10 mouse cellular contexts compared by ENCODE assay signal in genomic region chr12:70752911-70753290, GRCm38 (mm10).
DNase-seq lines count a peak whose midpoint lies in the region; ATAC-seq and TF ChIP-seq lines count a peak whose summit lies in the region.
"Had no signal": no experiment of that assay in that cellular context is flagged by ENCODE, and none has a peak within 500 bp of the region (broad histone marks: within the 10 kb centered on the region; RNA-seq: fewer than 3 reads in every experiment).

No protein-coding gene starts in this region.

- peak; percentile 4; the same call in 1 of the 2 replicates for ATAC-seq in stomach, embryonic 14.5 days (ENCODE audit: insufficient number of reproducible peaks, insufficient read depth, low FRiP score, low read depth)
- no peak for ATAC-seq in stomach, postnatal 0 days (ENCODE audit: low FRiP score, low TSS enrichment)
- peak; percentile 69 for ATAC-seq in limb, embryonic 12.5 days (ENCODE audit: insufficient number of reproducible peaks, insufficient read depth, low FRiP score, low TSS enrichment, low read depth)
- ATAC-seq in stomach, embryonic 16.5 days (ENCODE audit: insufficient read depth, low FRiP score): peak; percentile 47; the same call in 1 of the 2 replicates

- no peak for TF ChIP-seq CTCF in heart, adult 2 months (IDR thresholded peaks at IDR 0.05)
- TF ChIP-seq CTCF in stomach, postnatal 0 days (IDR thresholded peaks at IDR 0.05; ENCODE audit: low read depth): no peak

- peak overlapping the region; percentile 48 for H3K27ac ChIP-seq in heart, adult 2 months
- H3K27ac ChIP-seq in stomach, embryonic 14.5 days (ENCODE audit: low read length): 0 out of 2 replicates have a peak overlapping the region, but pooled peaks have one; percentile 1
- no peak overlapping the region for H3K27ac ChIP-seq in stomach, postnatal 0 days (replicated peaks)
- H3K27ac ChIP-seq in limb, embryonic 12.5 days: peak overlapping the region; percentile 94
- peak overlapping the region; percentile 56; the same call in 1 of the 2 replicates for H3K27ac ChIP-seq in stomach, embryonic 16.5 days (ENCODE audit: low read length)

- no peak overlapping the region for H3K9ac ChIP-seq in heart, adult 2 months (ENCODE audit: low read depth, low read length)
- no peak overlapping the region for H3K9ac ChIP-seq in stomach, embryonic 14.5 days (replicated peaks; ENCODE audit: low read depth, low read length)
- no peak overlapping the region for H3K9ac ChIP-seq in stomach, postnatal 0 days (ENCODE audit: low read length)
- no peak overlapping the region for H3K9ac ChIP-seq in limb, embryonic 12.5 days (replicated peaks)
- H3K9ac ChIP-seq in stomach, embryonic 16.5 days (ENCODE audit: low read length): 0 out of 2 replicates have a peak overlapping the region, but pooled peaks have one; percentile 22

- DNase-seq in heart, adult 2 months: no peak
- DNase-seq in heart, postnatal 10 days: no peak
- no peak for DNase-seq in stomach, postnatal 0 days (ENCODE audit: low spot score)
- no peak for DNase-seq in gastrocnemius, adult 8-10 months (ENCODE audit: low spot score in 2 of 2)
- no peak for DNase-seq in embryo, embryonic 10.5 days (ENCODE audit: low spot score)

- H3K79me2 ChIP-seq in heart, adult 2 months (replicated peaks; ENCODE audit: control insufficient read depth, insufficient read depth, low read length): no peaks in the 10 kb centered on the region

- no peaks in the 10 kb centered on the region for H3K9me3 ChIP-seq in stomach, embryonic 14.5 days (ENCODE audit: control insufficient read depth, low read depth, low read length)
- H3K9me3 ChIP-seq in stomach, postnatal 0 days (ENCODE audit: control insufficient read depth, low read length): no peaks in the 10 kb centered on the region
- no peaks in the 10 kb centered on the region for H3K9me3 ChIP-seq in limb, embryonic 12.5 days
- H3K9me3 ChIP-seq in stomach, embryonic 16.5 days (replicated peaks; ENCODE audit: control insufficient read depth, low read length): no peaks in the 10 kb centered on the region
- H3K9me3 ChIP-seq: megakaryocyte, embryonic 14.5 days had no signal

- H3K27me3 ChIP-seq in heart, adult 2 months (ENCODE audit: control insufficient read depth, insufficient read depth, low read length): no peaks in the 10 kb centered on the region
- no peaks in the 10 kb centered on the region for H3K27me3 ChIP-seq in stomach, embryonic 14.5 days (ENCODE audit: control insufficient read depth, insufficient read depth, low read length)
- no peaks in the 10 kb centered on the region for H3K27me3 ChIP-seq in stomach, postnatal 0 days (ENCODE audit: control insufficient read depth, insufficient read depth, low read length)
- no peaks in the 10 kb centered on the region for H3K27me3 ChIP-seq in limb, embryonic 12.5 days
- no peaks in the 10 kb centered on the region for H3K27me3 ChIP-seq in stomach, embryonic 16.5 days (ENCODE audit: control insufficient read depth, insufficient read depth, low read length)

- H3K36me3 ChIP-seq in heart, adult 2 months (ENCODE audit: control insufficient read depth, insufficient read depth, low read length): no peaks in the 10 kb centered on the region
- H3K36me3 ChIP-seq in stomach, embryonic 14.5 days (ENCODE audit: control insufficient read depth, insufficient read depth, low read length): no peaks in the 10 kb centered on the region
- no peaks in the 10 kb centered on the region for H3K36me3 ChIP-seq in stomach, postnatal 0 days (ENCODE audit: control insufficient read depth, insufficient read depth, low read length)
- no peaks in the 10 kb centered on the region for H3K36me3 ChIP-seq in limb, embryonic 12.5 days
- no peaks in the 10 kb centered on the region for H3K36me3 ChIP-seq in stomach, embryonic 16.5 days (ENCODE audit: control insufficient read depth, insufficient read depth, low read length)

- TF ChIP-seq EP300 in heart, adult 2 months (IDR thresholded peaks at IDR 0.05; ENCODE audit: insufficient read depth, low read depth, low read length): no peak
- TF ChIP-seq EP300 in stomach, postnatal 0 days (optimal IDR thresholded peaks at IDR 0.05): no peak

- TF ChIP-seq POLR2A in heart, adult 2 months (IDR thresholded peaks at IDR 0.05; ENCODE audit: insufficient read depth, low read depth, low read length): no peak

- no peak overlapping the region for H3K4me3 ChIP-seq in heart, adult 2 months
- no peak overlapping the region for H3K4me3 ChIP-seq in stomach, embryonic 14.5 days (ENCODE audit: low read depth, low read length)
- H3K4me3 ChIP-seq in stomach, postnatal 0 days (ENCODE audit: low read depth, low read length): no peak overlapping the region
- H3K4me3 ChIP-seq in limb, embryonic 12.5 days (replicated peaks): no peak overlapping the region
- no peak overlapping the region for H3K4me3 ChIP-seq in stomach, embryonic 16.5 days (replicated peaks; ENCODE audit: low read length)
- H3K4me3 ChIP-seq: erythroblast, embryonic 14.5 days; megakaryocyte, embryonic 14.5 days had no signal

- intact Hi-C loops in heart, adult 2 months (cut with DNase I): loop anchor here (2.0 kb wide), 1 partner anchor 16 kb away; no protein-coding TSS in a partner anchor
- intact Hi-C loops in heart, postnatal 10 days (cut with DNase I): no loop called here

- H3K4me2 ChIP-seq in stomach, embryonic 14.5 days (replicated peaks; ENCODE audit: low read depth, low read length): no peak overlapping the region
- no peak overlapping the region for H3K4me2 ChIP-seq in stomach, postnatal 0 days (replicated peaks; ENCODE audit: low read depth)
- H3K4me2 ChIP-seq in limb, embryonic 12.5 days: peak overlapping the region; percentile 41
- 0 out of 2 replicates have a peak overlapping the region, but pooled peaks have one; percentile 10 for H3K4me2 ChIP-seq in stomach, embryonic 16.5 days (ENCODE audit: low read depth, low read length)

- 55% methylated on average over 4 of the region's 4 CpGs for WGBS in heart, adult 2 months
- WGBS in stomach, embryonic 14.5 days: 55% methylated on average over 4 of the region's 4 CpGs
- 46% methylated on average over 4 of the region's 4 CpGs for WGBS in stomach, postnatal 0 days
- WGBS in limb, embryonic 12.5 days: 50% methylated on average over 4 of the region's 4 CpGs
- WGBS in stomach, embryonic 16.5 days: 48% methylated on average over 4 of the region's 4 CpGs

- peaks cover 1% of the 10 kb centered on the region; the same call in 1 of the 2 replicates for H3K4me1 ChIP-seq in heart, adult 2 months (ENCODE audit: control insufficient read depth, insufficient read depth, low read length)
- peaks cover 9% of the 10 kb centered on the region; the same call in 1 of the 2 replicates for H3K4me1 ChIP-seq in stomach, embryonic 14.5 days (ENCODE audit: control insufficient read depth, insufficient read depth, low read length)
- no peaks in the 10 kb centered on the region for H3K4me1 ChIP-seq in stomach, postnatal 0 days (replicated peaks; ENCODE audit: control insufficient read depth, insufficient read depth)
- peaks cover 43% of the 10 kb centered on the region for H3K4me1 ChIP-seq in limb, embryonic 12.5 days (replicated peaks)
- peaks cover 11% of the 10 kb centered on the region for H3K4me1 ChIP-seq in stomach, embryonic 16.5 days (ENCODE audit: control insufficient read depth, insufficient read depth, low read length)
- H3K4me1 ChIP-seq: megakaryocyte, embryonic 14.5 days had no signal

Comparison
In these comparisons a context has a peak if more than half of its experiments do, and no peak if none do; other contexts are left out.
1. H3K4me2 ChIP-seq: peak in limb, embryonic 12.5 days (single experiment) and stomach, embryonic 16.5 days (single experiment); none in stomach, embryonic 14.5 days (single experiment) and stomach, postnatal 0 days (single experiment).